Mouse (Mus musculus) small intestine, adult 2 months (tissue): Measurements from ENCODE around the gene Fam118b.

ENCODE experiments used
- CTCF ChIP-seq: fragments of 200-500 bp; IDR thresholded peaks from 2 replicates; pipeline ENCODE4 v1.5.1; 2012; ENCODE audit warnings: low read depth, mild to moderate bottlenecking, control low read depth, inconsistent platforms, low read length, moderate library complexity, mixed read lengths; ENCODE audit not compliant: insufficient replicate concordance, insufficient read length; ENCODE audit errors: extremely low read depth
- POLR2A ChIP-seq: fragments of 200-500 bp; IDR thresholded peaks from 2 replicates; pipeline ENCODE4 v1.6.1; 2012; ENCODE audit warnings: low read depth, mild to moderate bottlenecking, control low read depth, inconsistent platforms, low read length, moderate library complexity

DNA sequence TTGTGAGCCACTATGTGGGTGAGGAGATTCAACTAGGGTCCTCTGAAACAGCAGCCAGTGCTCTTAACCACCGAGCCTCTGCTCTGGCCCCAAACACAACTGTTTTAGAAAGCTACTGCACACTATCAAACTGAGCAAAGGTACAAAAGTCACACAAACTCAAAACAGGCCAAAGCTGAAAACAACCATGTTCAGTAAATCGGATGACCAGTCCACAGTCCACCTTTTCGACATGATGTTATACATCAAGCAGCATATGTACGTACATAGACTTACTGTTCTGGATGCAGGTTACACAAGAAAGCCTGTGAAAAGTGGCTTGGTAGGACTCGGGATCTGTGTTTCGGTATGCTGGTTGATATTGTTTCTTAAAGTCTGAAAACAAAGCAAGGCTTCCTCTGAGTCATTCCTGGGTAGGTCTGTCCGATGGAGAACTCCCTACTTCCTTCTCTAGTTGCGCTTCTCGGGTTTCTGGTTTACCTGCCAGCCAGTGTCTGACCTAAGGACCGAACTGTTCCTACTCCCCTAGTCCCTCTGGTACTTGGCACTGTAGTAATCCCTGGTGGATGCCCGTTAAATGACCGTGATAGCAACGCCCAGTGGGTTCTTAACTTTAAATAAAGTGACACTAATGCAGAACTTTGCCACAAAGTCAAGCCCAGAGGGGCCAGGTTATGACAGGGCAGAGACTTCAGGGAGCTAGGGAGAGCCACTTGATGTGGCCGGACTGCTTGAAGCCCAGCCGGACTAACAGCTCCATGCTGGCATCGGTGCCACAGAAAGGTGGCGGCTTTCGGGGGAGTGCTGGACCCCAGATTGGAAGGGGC, 68.4 kb downstream of the Fam118b start:
- TF ChIP-seq CTCF: no peak
- TF ChIP-seq POLR2A: no peak
